Mouse (Mus musculus): Measurements from ENCODE around the gene Mpdu1. TPM values are rescaled to one million over a fixed set of nuclear protein-coding genes. Genes with fewer than 3 reads are reported as not detected.

The Mpdu1 gene
- polyA plus RNA-seq, 1 experiment, result 30.0 TPM

DNA sequence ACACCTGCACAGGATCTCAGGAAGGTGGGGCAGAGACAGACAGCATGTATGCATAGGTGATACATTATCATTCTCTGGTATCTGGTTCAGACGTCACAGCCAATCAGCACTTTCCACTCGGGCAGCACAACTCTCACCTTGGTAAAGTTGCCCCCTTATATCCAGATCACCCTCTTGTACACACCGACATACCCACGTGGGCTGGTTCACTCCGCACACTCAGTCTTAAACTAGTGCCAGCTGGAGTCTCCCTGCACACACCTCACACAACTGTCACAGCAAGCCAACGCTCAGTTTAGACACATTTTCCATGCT is 32.6 kb upstream of the Mpdu1 start:
- no peak for TF ChIP-seq GATA1 (IDR thresholded peaks at IDR 0.05; ENCODE audit: low read length)

DNA sequence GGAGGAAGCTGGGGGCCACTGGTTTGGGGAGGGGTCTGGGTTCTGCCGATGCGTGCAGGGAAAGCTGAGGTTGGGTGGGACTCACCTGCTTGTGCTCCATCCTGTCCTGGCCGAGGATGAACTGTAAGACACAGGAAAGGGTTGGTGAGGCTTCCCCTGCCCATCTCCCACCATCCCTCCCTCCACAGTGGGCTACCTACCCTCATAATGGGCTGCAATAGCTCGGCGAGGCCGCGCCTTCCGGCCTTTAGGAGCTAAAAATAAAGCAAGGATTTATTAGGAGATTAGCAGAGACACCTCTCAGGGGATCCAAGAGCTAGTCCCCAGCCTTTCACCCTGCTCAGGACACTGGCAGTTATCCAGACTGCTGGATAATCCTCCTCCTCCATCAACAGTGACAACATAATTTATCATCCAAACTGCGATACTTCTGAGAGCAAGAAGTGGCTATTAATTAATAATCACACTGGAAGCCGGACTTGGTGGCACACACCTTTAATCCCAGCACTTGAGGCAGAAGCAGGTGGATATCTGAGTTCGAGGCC is 31.1 kb upstream of the Mpdu1 start:
- no peak for TF ChIP-seq GATA1 (IDR thresholded peaks at IDR 0.05; ENCODE audit: low read length)

DNA sequence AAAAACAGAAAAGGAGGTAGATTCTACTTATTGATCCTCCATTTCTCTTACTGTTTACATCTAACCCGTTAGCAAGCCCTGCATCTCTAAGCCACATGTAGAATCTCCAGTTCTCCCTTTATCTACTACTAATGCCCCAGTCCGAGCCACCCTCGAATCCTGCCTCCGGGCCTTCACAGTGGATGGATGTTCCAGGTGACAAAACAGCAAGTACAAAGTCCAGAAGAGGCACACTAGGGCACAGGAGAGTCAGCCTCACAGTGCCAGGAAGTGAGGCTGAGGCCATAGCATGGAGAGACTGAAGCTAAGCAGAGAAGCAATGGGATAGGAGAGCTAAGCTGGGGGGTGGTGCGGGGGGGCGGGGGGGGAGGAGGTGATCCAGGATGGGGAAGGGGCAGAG is 30.4 kb upstream of the Mpdu1 start:
- TF ChIP-seq GATA1 (IDR thresholded peaks at IDR 0.05; ENCODE audit: low read length), result no peak

DNA sequence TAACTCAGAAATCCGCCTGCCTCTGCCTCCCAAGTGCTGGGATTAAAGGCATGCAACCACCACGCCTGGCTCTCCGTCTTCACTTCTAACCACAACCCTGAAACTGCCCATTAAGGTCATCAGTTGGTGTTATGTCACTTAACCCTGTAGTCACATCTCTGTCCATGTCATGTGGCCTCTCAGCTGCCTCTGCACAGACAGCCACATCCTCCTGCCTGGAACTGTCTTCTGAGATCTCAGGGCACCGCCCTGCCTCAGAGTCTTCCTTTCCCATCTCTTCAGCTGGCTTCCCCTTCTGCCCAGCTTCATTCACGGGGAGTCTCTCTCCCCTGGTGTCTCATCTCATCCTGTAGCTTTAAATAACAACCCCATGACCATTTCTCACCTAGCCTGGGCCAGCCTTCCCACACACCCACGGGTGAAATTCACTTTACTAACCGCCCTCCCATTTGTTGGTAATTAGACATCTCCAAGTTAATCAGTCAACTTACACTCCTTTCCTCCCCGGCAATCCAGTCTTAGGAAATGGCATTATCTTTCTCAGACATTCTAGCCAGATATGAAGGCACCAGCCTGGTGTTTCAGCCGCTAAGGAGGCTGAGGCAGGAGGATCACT is 29.9 kb upstream of the Mpdu1 start:
- no peak for TF ChIP-seq GATA1 (IDR thresholded peaks at IDR 0.05; ENCODE audit: low read length)

DNA sequence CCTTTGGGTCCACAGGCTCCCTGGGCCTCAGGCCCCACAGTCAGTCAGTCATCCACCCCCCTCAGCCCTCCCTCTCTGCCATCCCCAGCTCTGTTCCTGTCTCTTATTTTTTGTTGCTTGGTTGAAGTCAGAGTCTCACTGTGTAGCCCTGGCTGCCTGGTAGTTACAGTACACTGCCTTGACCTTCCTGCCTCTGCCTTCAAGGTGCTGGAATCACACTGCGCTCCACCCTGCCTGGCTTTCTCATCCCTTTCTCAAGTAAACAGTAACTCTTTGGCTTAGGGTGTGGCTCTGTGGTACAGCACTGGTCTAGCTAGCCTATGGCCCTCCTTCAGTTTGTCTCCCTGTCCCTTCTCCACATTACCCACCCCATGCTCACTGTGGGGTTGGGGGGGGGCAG is 27.4 kb upstream of the Mpdu1 start:
- no peak for TF ChIP-seq GATA1 (IDR thresholded peaks at IDR 0.05; ENCODE audit: low read length)

DNA sequence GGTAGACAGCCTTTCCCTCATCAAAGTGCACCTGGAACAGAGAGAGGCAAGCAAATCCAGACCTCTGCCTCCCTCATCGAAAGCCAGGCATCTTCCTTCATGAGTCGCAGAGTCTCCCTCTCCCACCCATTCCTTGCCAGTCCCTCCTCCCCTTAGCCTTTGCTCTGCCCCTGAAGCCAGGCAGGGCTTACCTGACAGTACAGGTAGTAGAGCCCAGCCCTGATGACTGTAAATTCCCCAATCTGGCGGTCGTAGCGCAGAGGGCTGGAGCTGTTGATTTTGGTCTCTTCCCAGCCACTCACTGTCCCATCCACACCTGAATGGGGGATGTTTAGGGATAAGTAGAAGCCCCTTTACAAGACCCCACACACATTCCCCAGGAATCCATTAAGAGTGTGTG is 24.6 kb upstream of the Mpdu1 start:
- no peak for TF ChIP-seq GATA1 (IDR thresholded peaks at IDR 0.05; ENCODE audit: low read length)

DNA sequence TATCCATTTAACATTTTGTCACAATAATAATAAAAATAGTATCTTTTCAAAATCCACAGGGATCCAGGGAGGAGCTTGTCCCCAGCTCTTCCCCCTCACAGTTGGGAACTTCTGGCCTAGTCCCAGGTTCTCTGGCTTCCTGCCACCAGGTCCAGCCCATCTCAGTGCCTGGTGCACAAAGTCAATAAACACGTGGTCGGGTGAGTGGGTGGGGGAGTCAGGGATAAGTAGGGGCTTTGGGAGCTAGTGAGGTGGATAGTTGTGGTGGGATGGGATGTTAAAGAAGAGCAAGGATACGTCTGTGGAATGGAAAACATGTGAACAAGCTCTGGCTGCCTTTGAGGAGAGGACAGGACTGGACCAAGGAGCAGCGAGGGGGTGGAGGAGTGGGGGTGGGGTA is 23.9 kb upstream of the Mpdu1 start:
- TF ChIP-seq GATA1 (IDR thresholded peaks at IDR 0.05; ENCODE audit: low read length), result no peak

DNA sequence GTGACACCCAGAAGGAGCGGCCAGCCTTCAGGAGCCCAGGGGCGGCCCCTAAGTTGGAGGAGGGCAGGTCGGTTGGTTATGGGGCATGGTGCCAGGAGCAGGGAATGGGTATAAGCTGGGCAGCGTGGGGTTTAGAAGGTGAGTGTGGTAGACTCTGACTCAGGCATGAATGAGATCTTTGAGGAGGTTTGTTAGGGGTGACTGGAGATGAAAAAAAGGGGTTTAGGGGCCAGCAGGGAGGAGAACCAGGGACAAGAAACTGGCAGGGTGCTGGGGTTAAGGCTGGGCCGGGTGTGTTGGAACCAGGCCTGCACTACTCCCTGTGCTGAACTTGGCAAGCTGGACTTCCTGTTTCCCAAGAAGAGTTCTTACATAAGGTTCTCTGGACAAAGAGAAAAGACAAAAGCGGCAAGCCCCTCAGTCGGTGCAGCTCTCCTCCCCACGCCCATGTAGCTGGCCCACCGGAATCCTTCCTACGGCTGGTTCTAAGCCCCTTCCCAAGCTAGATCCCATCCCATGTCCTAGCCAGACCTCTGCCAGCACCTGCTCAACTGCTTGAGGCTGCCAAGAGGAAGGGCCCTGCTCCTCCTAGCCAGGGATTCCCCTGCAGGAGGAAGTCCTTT is 23.2 kb upstream of the Mpdu1 start, which contains the start of gene Tnfsf13:
Tnfsf13 (minus strand) TSS at position 259 of the 623 bp plus-strand sequence.
- TF ChIP-seq GATA1 (IDR thresholded peaks at IDR 0.05; ENCODE audit: low read length), result no peak

DNA sequence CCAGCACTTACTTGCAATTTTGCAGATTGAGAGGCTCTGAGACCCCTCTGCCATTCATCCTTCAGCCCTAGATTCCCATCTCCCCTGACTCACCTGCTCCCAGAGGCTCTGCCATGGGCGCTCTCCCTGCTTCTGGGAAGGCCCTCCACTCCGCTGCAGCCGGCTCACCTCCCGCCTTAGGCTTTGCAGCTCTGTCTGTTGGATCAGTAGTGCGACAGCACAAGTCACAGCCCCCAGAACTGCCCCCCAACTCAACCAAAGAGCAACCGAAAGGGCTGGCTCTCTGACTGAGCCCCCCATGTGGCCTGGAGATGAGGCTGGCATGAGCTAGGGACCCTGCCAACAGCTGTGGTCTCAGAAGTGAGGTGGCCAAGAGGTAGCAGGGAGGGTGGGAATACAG is 22.5 kb upstream of the Mpdu1 start:
- no peak for TF ChIP-seq GATA1 (IDR thresholded peaks at IDR 0.05; ENCODE audit: low read length)

DNA sequence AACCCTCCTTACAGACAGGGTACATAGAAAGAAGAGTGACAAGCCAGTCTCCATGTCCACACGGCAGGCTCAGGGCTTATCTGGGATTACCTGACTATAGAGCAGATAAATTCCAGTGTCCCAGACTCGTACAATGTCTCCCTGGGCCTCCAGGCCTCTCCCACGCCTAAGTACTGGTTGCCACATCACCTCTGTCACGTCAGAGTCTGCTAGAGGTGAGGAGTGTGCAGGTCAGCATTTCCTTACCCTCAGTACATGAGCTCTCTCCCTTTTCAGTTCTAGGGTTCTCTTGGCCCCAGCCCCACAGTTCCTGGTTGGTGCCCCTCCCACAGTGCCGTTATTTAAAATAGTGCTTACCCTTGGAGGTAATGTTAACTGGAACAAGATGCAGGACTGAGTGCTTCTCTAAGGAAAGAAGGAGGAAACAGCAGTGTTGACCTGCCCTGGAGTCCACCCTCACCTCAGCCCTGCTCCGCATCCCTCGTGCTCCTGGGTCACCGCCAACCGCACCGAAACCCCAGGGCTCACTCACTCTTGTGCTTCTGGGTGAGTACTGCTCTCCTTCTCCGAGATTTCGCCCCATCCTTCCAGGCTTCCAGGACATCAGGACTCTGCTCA is 21.8 kb upstream of the Mpdu1 start:
- TF ChIP-seq GATA1 (IDR thresholded peaks at IDR 0.05; ENCODE audit: low read length), result no peak

DNA sequence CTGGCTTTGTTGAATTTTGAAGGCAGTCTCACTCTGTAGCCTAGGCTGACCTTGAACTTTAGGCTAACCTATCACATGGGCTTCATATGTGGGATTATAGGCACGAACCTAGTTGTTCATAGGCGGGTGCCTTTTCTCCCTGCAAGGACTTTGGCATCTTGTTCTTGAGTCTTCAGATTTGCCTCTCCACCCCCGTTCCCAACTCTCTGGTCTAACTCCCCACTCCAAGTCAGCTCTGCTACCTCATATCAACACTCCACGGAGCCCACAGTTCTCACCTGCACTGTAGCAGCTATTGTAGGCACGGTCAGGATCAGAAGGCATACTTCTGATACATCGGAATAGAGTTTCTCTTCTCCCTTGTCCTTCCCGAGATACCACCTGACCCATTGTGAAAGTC is 21.1 kb upstream of the Mpdu1 start:
- TF ChIP-seq GATA1 (IDR thresholded peaks at IDR 0.05; ENCODE audit: low read length), result no peak

DNA sequence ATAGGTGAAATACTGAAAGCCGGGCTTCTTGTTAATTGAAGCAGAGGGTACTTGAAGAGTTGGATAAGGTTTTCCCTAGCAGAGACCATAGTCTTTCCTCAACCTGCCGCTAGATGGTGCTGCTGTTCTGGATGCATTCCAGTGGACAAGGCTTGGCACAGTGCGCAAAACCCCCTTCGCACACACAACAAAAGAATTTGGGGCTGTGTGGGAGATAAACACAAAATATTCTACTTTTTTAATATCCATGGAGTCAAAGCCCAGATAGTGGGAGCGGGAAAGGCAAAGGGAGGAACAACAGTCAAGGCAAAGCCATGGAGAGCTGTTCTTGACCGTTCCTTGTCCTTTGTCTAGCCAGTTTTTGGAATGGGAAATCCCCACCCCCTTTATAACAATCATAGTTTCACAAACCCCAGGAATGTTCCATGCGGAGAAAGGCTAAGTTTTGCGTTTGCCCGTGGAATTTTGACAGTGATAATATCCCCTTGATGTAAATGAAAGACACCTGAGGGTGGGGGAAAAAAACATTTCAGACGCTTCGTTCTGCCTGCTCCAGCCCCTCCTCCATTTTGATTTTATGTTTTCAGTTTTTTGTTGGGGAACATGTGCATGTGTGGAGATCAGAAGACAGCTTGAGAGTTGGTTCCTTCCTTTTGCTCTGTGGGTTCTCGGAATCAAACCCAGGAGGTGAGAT is 20.5 kb upstream of the Mpdu1 start:
- no peak for TF ChIP-seq GATA1 (IDR thresholded peaks at IDR 0.05; ENCODE audit: low read length)

DNA sequence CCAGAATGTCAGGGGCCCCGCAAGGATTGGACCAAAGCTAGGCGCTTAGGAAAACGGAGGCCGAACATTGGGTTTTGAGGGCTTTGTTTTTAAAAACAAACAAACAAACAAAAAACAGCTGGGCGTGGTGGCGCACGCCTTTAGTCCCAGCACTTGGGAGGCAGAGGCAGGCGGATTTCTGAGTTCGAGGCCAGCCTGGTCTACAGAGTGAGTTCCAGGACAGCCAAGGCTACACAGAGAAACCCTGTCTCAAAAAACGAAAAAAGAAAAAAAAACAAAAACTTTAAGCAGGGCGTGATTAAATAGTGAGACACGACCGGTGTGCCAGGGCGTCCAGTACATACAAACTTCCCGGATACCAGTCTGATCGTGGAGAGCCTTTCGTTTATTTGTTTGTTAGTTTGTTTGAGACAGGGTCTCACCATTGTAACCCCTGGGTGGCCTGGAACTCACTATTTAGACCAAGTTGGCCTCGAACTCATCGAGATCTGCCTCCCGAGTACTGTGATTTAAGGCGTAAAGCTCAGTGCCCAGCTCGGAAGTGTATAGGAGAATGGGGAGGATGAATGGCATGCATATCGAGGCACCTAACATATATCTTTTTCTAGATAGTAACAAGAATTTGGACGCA is 19.9 kb upstream of the Mpdu1 start:
- TF ChIP-seq GATA1 (IDR thresholded peaks at IDR 0.05; ENCODE audit: low read length), result no peak

DNA sequence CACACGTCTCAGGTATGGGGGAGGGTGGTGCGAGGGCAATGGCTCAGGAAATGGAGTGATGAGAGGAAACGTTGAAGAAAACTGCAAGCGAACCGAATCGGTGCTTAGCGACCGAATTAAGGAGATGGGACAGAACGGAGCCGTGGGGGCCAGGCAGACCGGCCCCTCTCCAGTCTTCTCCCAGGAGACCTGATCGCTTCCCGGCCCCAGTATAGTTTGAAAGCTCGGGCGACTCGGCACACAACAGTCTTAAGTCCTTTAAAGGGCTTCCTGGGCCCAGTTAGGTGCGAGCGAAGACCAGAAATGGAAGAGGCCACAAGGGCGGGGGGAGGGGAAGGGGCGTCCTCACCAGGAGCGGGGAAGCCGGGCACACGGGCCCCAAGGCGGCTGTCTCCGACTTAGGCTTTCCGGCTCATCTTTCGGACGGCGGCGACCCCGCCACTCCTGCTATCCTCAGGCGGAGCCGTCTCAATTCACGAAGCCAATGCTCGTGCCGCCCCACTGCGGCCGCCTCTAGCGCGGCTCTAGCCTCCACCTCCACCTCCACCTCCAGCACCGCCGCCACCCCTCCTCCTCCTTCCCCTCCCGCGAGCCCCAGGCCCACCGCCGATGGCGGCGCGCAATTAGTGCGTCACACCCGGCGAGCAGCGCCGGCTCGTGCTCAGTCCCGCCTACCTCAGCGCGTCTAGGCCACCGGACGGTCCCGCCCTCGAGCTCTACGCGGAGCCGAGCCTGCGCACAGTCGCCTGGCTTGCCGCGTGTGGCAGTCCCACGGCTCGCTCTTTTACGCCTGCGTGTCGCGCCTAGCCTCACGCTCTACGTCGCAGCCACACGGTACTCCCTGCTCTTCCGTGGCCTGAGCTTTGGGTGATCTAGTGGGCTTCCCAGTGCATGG is 19.1 kb upstream of the Mpdu1 start, which contains the start of gene Senp3:
Senp3 (minus strand) TSS at position 771 of the 895 bp plus-strand sequence.
- TF ChIP-seq GATA1 (IDR thresholded peaks at IDR 0.05; ENCODE audit: low read length), result no peak
